Mouse (Mus musculus) liver, embryonic 12.5 days (tissue): ENCODE data around the gene F830045P16Rik. TPM values are rescaled to one million over a fixed set of nuclear protein-coding genes. Genes with fewer than 3 reads are reported as not detected.
"Not testable (repeated sequence)": the region's sequence is repeated elsewhere in the genome, so short reads cannot be mapped to it uniquely, and the experiment has no call there.

ENCODE experiments used
- ATAC-seq: fragments of 200-750 bp; cut with Nextera tagmentation; 2 replicates; pipeline ENCODE4 v1.8.0; 2017; ENCODE audit warnings: moderate number of reproducible peaks, mild to moderate bottlenecking, moderate library complexity
- H3K27ac ChIP-seq: fragments of 300-500 bp; sonication (generic); 2 replicates; pipeline ENCODE4 v1.5.1; 2016; ENCODE audit warnings: mild to moderate bottlenecking
- H3K27me3 ChIP-seq: fragments of 300-500 bp; sonication (generic); replicated peaks from 2 replicates; pipeline ENCODE4 v1.6.1; 2016; ENCODE audit warnings: mild to moderate bottlenecking, moderate library complexity
- H3K36me3 ChIP-seq: fragments of 300-500 bp; sonication (generic); 2 replicates; pipeline ENCODE4 v1.6.1; 2016; ENCODE audit warnings: mild to moderate bottlenecking, moderate library complexity
- H3K4me1 ChIP-seq: fragments of 300-500 bp; sonication (generic); 2 replicates; pipeline ENCODE4 v1.6.1; 2016
- H3K4me2 ChIP-seq: fragments of 300-500 bp; sonication (generic); 2 replicates; pipeline ENCODE4 v1.6.1; 2016; ENCODE audit warnings: mild to moderate bottlenecking, moderate library complexity
- H3K4me3 ChIP-seq: fragments of 300-500 bp; sonication (generic); 2 replicates; pipeline ENCODE4 v1.5.1; 2016; ENCODE audit warnings: mild to moderate bottlenecking, moderate library complexity
- H3K9ac ChIP-seq: fragments of 300-500 bp; sonication (generic); 2 replicates; pipeline ENCODE4 v1.6.1; 2016; ENCODE audit warnings: mild to moderate bottlenecking, moderate library complexity
- H3K9me3 ChIP-seq: fragments of 300-500 bp; sonication (generic); replicated peaks from 2 replicates; pipeline ENCODE4 v1.6.1; 2016; ENCODE audit warnings: mild to moderate bottlenecking, moderate library complexity
- WGBS: fragments of 180-500 bp; shearing (Covaris S2); methylation state at CpG from one replicate; pipeline ENCODE4 v1.1.7; 2016; ENCODE audit not compliant: insufficient replicate concordance; 5-methylcytosine and 5-hydroxymethylcytosine counted together
- polyA plus RNA-seq: library from polyadenylated mRNA; unstranded; fragments of >200 nt; fragmentation: Nextera tagmentation; extraction: Ambion mirVana; gene quantifications from 2 replicates; pipeline ENCODE4 v1.2.1, GENCODE M21; 2016

Gene F830045P16Rik
- polyA plus RNA-seq, 1 experiment from 2014 or later: not detected

GRCm38 (mm10) chr2:129518526-129518925 lies 17.9 kb downstream of the F830045P16Rik start:
- H3K36me3 ChIP-seq: no peaks in the 10 kb centered on the region
- no peak overlapping the region for H3K4me3 ChIP-seq
- no peaks in the 10 kb centered on the region for H3K27me3 ChIP-seq
- no peak overlapping the region for H3K9ac ChIP-seq
- H3K27ac ChIP-seq: no peak overlapping the region
- no peak for ATAC-seq
- H3K4me2 ChIP-seq: no peak overlapping the region
- 57% methylated on average over 3 of the region's 3 CpGs for WGBS
- no peaks in the 10 kb centered on the region for H3K9me3 ChIP-seq
- peaks cover 3% of the 10 kb centered on the region; the same call in 1 of the 2 replicates for H3K4me1 ChIP-seq

GRCm38 (mm10) chr2:129514923-129515920 lies 21.2 kb downstream of the F830045P16Rik start:
- Histone ChIP-seq H3K4me2 (no peak overlapping the region), H3K27me3 (no peaks in the 10 kb centered on the region), H3K4me3 (no peak overlapping the region), H3K27ac (peak overlapping the region; percentile 52; the same call in 1 of the 2 replicates), H3K9me3 (no peaks in the 10 kb centered on the region), H3K9ac (no peak overlapping the region), H3K4me1 (peaks cover 3% of the 10 kb centered on the region; the same call in 1 of the 2 replicates), H3K36me3 (no peaks in the 10 kb centered on the region)
- 45% methylated on average over 16 of the region's 16 CpGs for WGBS
- ATAC-seq: peak; percentile 47; the same call in 1 of the 2 replicates

- H3K27me3 ChIP-seq: no peaks in the 10 kb centered on the region
- H3K36me3 ChIP-seq: no peaks in the 10 kb centered on the region
- peak overlapping the region; percentile 52; the same call in 1 of the 2 replicates for H3K27ac ChIP-seq
- no peak overlapping the region for H3K4me3 ChIP-seq
- H3K4me2 ChIP-seq: no peak overlapping the region
- no peaks in the 10 kb centered on the region for H3K9me3 ChIP-seq
- no peak for ATAC-seq
- no peak overlapping the region for H3K9ac ChIP-seq
- H3K4me1 ChIP-seq: peaks cover 3% of the 10 kb centered on the region; the same call in 1 of the 2 replicates
Observed at GRCm38 (mm10) chr2:129514401-129514667, 22.1 kb downstream of the F830045P16Rik start.

- H3K9ac ChIP-seq: no peak overlapping the region
- no peak overlapping the region for H3K4me3 ChIP-seq
- 54% methylated on average over 6 of the region's 6 CpGs for WGBS
- H3K27ac ChIP-seq: peak overlapping the region; percentile 52; the same call in 1 of the 2 replicates
- H3K36me3 ChIP-seq: no peaks in the 10 kb centered on the region
- ATAC-seq: no peak
- no peak overlapping the region for H3K4me2 ChIP-seq
- H3K9me3 ChIP-seq: no peaks in the 10 kb centered on the region
- peaks cover 3% of the 10 kb centered on the region; the same call in 1 of the 2 replicates for H3K4me1 ChIP-seq
- H3K27me3 ChIP-seq: no peaks in the 10 kb centered on the region
Observed at GRCm38 (mm10) chr2:129513546-129514400, 22.6 kb downstream of the F830045P16Rik start.

DNA sequence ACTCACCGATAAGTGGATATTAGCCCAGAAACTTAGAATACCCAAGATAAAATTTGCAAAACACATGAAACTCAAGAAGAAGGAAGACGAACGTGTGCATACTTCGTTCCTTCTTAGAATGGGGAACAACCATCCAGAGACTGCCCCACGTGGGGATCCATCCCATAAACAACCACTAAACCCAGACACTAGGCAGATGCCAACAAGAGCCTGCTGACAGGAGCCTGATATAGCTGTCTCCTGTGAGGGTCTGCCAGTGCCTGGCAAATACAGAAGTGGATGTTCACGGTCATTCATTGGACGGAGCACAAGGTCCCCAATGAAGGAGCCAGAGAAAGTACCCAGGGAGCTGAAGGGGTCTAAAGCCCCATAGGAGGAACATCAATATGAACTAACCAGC lies 24.3 kb downstream of the F830045P16Rik start:
- H3K4me1 ChIP-seq, H3K9ac ChIP-seq, H3K27me3 ChIP-seq, H3K9me3 ChIP-seq, H3K4me3 ChIP-seq, H3K4me2 ChIP-seq, H3K27ac ChIP-seq, H3K36me3 ChIP-seq, ATAC-seq: not testable (repeated sequence)
- WGBS: 68% methylated on average over 7 of the region's 7 CpGs

GRCm38 (mm10) chr2:129502641-129503040 lies 33.8 kb downstream of the F830045P16Rik start:
- Histone ChIP-seq H3K4me2 (no peak overlapping the region), H3K27me3 (no peaks in the 10 kb centered on the region), H3K9me3 (no peaks in the 10 kb centered on the region), H3K9ac (no peak overlapping the region), H3K36me3 (no peaks in the 10 kb centered on the region), H3K4me3 (no peak overlapping the region), H3K27ac (no peak overlapping the region), H3K4me1 (no peaks in the 10 kb centered on the region)
- ATAC-seq: no peak
- WGBS: 16% methylated on average over 6 of the region's 6 CpGs

DNA sequence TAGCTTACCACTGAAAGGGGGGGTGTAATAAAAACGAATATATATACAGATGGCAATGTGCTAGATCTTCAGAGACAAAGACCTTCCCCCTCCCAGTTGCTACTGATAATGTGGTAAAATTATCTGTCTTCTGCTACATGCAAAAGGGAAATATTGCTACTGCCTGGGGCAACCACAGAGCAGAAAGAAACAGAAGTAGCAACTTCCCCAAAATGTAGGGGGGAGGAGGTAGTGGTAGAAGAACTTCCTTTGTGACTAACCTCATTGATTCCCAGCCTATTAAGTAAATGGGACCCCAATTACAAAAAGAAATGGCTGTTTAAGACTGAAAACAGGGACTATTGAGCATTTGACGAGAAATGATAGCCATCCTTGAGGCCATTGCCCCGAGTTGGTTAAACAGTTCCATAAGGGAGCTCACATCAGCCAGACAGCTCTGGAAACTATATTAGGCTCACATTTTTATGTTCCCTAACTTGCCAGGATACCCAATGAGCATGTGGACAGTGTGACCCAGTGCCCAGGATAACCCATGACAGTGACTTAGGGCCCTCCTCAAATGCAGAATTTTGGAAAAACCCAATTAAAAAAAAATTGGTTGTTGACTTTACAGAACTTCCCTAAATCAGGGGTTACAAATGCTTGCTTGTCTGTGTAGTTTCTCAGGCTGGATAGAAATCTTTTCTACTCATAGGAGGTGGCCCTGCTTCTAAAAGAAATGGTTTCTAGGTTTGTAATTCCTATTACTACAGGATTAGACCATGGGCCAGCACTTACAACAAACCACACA lies 46.7 kb downstream of the F830045P16Rik start:
- H3K9me3 ChIP-seq: no peaks in the 10 kb centered on the region
- H3K4me1 ChIP-seq: no peaks in the 10 kb centered on the region
- H3K36me3 ChIP-seq: no peaks in the 10 kb centered on the region
- H3K9ac ChIP-seq: no peak overlapping the region
- no peak for ATAC-seq
- H3K4me2 ChIP-seq: no peak overlapping the region
- no peak overlapping the region for H3K4me3 ChIP-seq
- no peak overlapping the region for H3K27ac ChIP-seq
- WGBS: 16% methylated on average over 3 of the region's 3 CpGs
- H3K27me3 ChIP-seq: no peaks in the 10 kb centered on the region

DNA sequence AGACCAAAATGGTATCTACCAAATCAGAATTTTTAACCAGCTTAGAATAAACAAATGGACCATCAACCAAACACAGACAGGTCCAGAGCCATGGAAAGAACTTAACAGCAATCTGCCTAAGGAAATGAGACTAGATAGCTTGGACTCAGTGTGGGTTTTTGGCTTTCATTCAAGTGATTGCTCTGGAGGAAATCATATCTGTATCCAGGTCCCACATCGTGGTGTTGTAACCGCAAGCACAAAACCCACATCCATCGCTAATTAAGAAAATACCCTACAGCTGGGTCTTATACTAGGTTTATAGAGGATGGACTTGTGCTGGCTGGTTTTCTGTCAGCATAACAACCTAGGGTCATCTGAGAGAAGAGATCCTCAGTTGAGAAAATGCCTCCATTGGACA lies 53.3 kb downstream of the F830045P16Rik start:
- Histone ChIP-seq H3K4me1 (no peaks in the 10 kb centered on the region), H3K36me3 (no peaks in the 10 kb centered on the region), H3K27me3 (no peaks in the 10 kb centered on the region), H3K4me2 (no peak overlapping the region), H3K4me3 (no peak overlapping the region), H3K9ac (no peak overlapping the region), H3K9me3 (no peaks in the 10 kb centered on the region), H3K27ac (no peak overlapping the region)
- ATAC-seq: no peak
- 42% methylated on average over 3 of the region's 3 CpGs for WGBS

DNA sequence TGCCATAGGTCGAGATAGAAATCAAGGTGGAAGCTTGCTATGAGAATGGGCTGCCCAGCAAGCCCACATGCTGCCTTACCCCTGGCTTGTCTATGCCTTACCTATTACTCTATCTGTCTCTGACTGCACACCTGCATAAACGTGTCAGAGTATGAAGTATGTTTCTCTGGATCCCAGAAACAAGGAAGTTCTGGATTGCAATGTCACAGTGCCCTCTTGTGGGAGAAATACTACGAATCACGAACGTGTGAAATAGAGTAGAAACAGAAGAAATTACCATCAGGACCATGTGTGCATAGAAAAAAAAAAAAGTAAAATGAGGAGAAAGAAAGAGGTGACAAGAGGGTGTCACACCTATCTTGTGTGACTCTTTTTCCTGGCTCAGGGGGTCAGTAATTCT lies 64.5 kb downstream of the F830045P16Rik start:
- Histone ChIP-seq H3K36me3 (no peaks in the 10 kb centered on the region), H3K9ac (no peak overlapping the region), H3K4me2 (no peak overlapping the region), H3K4me1 (no peaks in the 10 kb centered on the region), H3K27me3 (no peaks in the 10 kb centered on the region), H3K27ac (no peak overlapping the region), H3K4me3 (no peak overlapping the region), H3K9me3 (no peaks in the 10 kb centered on the region)
- ATAC-seq: no peak
- WGBS: 17% methylated on average over 5 of the region's 5 CpGs

GRCm38 (mm10) chr2:129470839-129471238 lies 65.6 kb downstream of the F830045P16Rik start:
- Histone ChIP-seq H3K4me3 (no peak overlapping the region), H3K36me3 (no peaks in the 10 kb centered on the region), H3K9ac (no peak overlapping the region), H3K4me1 (no peaks in the 10 kb centered on the region), H3K27me3 (no peaks in the 10 kb centered on the region), H3K9me3 (no peaks in the 10 kb centered on the region), H3K27ac (no peak overlapping the region), H3K4me2 (no peak overlapping the region)
- ATAC-seq: peak; percentile 52
- WGBS: 35% methylated on average over 2 of the region's 2 CpGs

- not testable (repeated sequence) for H3K4me2 ChIP-seq, H3K4me3 ChIP-seq, H3K9ac ChIP-seq, H3K36me3 ChIP-seq, H3K9me3 ChIP-seq, ATAC-seq, H3K27me3 ChIP-seq, H3K4me1 ChIP-seq, H3K27ac ChIP-seq
- 73% methylated on average over 1 of the region's 1 CpGs for WGBS
Observed at GRCm38 (mm10) chr2:129438772-129439171, 97.6 kb downstream of the F830045P16Rik start.
